16 mouse cellular contexts compared by ENCODE assay signal in the genomic region with DNA sequence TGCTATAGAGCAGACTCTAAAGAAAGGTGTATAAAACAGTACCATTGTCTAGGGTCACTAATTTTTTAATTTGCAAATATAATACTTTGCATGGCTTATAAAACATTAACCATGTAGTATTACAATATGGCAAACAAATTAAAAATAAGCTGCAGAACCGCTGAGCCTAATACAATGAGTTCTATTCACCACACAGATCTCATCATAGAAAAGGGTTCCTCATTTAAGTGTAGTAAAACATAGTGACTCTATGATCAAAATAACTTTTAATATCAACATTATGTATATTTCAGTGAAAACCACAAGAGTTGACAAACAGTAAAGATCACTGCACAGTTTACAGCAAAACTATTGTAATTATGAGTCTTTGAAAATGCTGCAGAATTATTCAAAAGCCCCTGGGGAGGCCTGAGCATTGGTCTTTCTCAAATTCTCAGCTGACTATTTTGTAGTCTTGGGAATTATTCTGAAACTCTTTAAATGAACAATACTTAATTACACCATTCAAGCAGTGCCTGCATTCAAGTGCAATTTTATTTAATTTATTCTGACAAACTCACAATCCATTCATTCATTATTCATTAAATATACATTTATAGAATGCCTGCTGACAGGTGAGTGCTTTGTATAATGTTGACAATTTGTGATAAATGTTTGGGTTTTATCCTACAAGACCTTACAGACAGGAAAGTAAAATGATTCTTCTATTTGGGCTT.
"Had no signal": no experiment of that assay in that cellular context is flagged by ENCODE, and none has a peak within 500 bp of the region (broad histone marks: within the 10 kb centered on the region; RNA-seq: fewer than 3 reads in every experiment).

No protein-coding gene starts in this region.

- DNase-seq: kidney, adult 2 months; kidney, postnatal 25 days; liver; liver, embryonic 13.5 days; lung, adult 2 months; lung, postnatal 14 days; lung, postnatal 4 days; midbrain, embryonic 14.5 days; right cerebral cortex, postnatal 25 days; spleen, adult 18-20 months; thymus, postnatal 25 days had no signal

- H3K27ac ChIP-seq: kidney, postnatal 0 days; limb, embryonic 10.5 days; limb, embryonic 13.5 days; liver, embryonic 13.5 days; stomach, embryonic 15.5 days had no signal

- H3K4me2 ChIP-seq: limb, embryonic 13.5 days; liver, embryonic 13.5 days; midbrain, embryonic 11.5 days; stomach, embryonic 15.5 days had no signal

- H3K4me1 ChIP-seq: limb, embryonic 10.5 days; limb, embryonic 13.5 days; liver, embryonic 13.5 days; stomach, embryonic 15.5 days had no signal

- H3K36me3 ChIP-seq: limb, embryonic 10.5 days; limb, embryonic 13.5 days; liver, embryonic 13.5 days; stomach, embryonic 15.5 days had no signal

- H3K27me3 ChIP-seq: limb, embryonic 13.5 days; liver, embryonic 13.5 days; stomach, embryonic 15.5 days had no signal

- H3K9ac ChIP-seq: limb, embryonic 13.5 days; liver, embryonic 13.5 days; stomach, embryonic 15.5 days had no signal

- H3K9me3 ChIP-seq: limb, embryonic 10.5 days; limb, embryonic 13.5 days; liver, embryonic 13.5 days; stomach, embryonic 15.5 days had no signal

- H3K4me3 ChIP-seq: limb, embryonic 10.5 days; limb, embryonic 13.5 days; liver, embryonic 13.5 days; stomach, embryonic 15.5 days had no signal
